In the genomic region with DNA sequence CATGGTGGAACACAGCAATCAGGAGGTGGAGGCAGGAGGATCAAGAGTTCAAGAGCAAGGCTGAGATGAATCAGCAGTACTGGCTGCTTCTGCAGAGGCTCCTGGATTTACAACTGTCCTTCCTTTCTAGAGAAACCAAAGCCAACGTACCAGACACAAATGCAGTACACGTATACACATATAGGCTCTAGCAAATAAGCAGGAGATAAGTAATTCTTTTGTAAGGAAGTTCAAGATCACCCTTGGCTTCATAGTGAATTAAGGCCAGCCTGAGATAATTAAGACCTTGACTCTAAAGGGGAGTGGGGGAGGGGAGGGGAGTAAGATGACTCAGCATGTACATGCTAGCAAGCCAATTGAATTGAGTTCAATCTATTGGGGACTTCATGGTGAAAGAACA, we compare ENCODE assay signal across 12 mouse cellular contexts. TPM values are rescaled to one million over a fixed set of nuclear protein-coding genes. Genes with fewer than 3 reads are reported as not detected.
DNase-seq lines count a peak whose midpoint lies in the region; ATAC-seq and TF ChIP-seq lines count a peak whose summit lies in the region.
"Had no signal": no experiment of that assay in that cellular context is flagged by ENCODE, and none has a peak within 500 bp of the region (broad histone marks: within the 10 kb centered on the region; RNA-seq: fewer than 3 reads in every experiment).

No protein-coding gene starts in this region.

- H3K36me3 ChIP-seq in liver, embryonic 15.5 days (replicated peaks) = peaks cover 23% of the 10 kb centered on the region

- H3K9ac ChIP-seq in liver, embryonic 15.5 days = no peak overlapping the region

- no peak overlapping the region for H3K4me3 ChIP-seq in liver, embryonic 15.5 days (replicated peaks)
- no peak overlapping the region for H3K4me3 ChIP-seq in layer of hippocampus, adult 2 months
- H3K4me3 ChIP-seq: gastrocnemius, adult 2 months had no signal

- TF ChIP-seq CTCF in layer of hippocampus, adult 2 months (conservative IDR thresholded peaks at IDR 0.05) = no peak

- no peaks in the 10 kb centered on the region for H3K27me3 ChIP-seq in liver, embryonic 15.5 days

- no peaks in the 10 kb centered on the region for H3K9me3 ChIP-seq in liver, embryonic 15.5 days (replicated peaks)

- peak; percentile 76 for ATAC-seq in liver, embryonic 15.5 days (ENCODE audit: insufficient read depth)
- ATAC-seq: hindbrain, postnatal 0 days had no signal

- DNase-seq in ES-CJ7 (ENCODE audit: low read depth, low spot score) (peak; percentile 86), MEL-GATA-1-ER (ENCODE audit: extremely low read depth, low read depth) (peak; percentile 43)
- peak; percentile 66 for DNase-seq in c-Kit-negative CD71-positive TER-119-positive erythroid progenitor cells, embryonic 14.5 days (ENCODE audit: low read depth, low spot score)
- no peak for DNase-seq in right cerebral cortex, postnatal 10 days (ENCODE audit: low spot score in 2 of 2)
- DNase-seq in spleen, postnatal 4 days (ENCODE audit: low spot score in 2 of 2) = no peak
- DNase-seq in layer of hippocampus, adult 2 months (ENCODE audit: low spot score in 2 of 2) = no peak
- DNase-seq: cerebellum, adult 8-10 months; gastrocnemius, adult 2 months; lung, postnatal 10 days; right cerebral cortex, adult 18-20 months had no signal

- H3K4me2 ChIP-seq in liver, embryonic 15.5 days = peak overlapping the region; percentile 31

- peak overlapping the region; percentile 80 for H3K27ac ChIP-seq in liver, embryonic 15.5 days (replicated peaks)
- H3K27ac ChIP-seq in layer of hippocampus, adult 2 months = no peak overlapping the region
- H3K27ac ChIP-seq: gastrocnemius, adult 2 months; hindbrain, postnatal 0 days had no signal

- H3K4me1 ChIP-seq in liver, embryonic 15.5 days (replicated peaks) = peaks cover 23% of the 10 kb centered on the region

- 27% methylated on average over 2 of the region's 2 CpGs for WGBS in liver, embryonic 15.5 days (ENCODE audit: insufficient replicate concordance)

RNA-seq across cellular contexts. Expression of a gene that starts 9.5 kb away (rescaled TPM):
- polyA plus RNA-seq in liver, embryonic 15.5 days (2015; fragmentation: Nextera tagmentation; extraction: Ambion mirVana) = 11.1 and 11.4 TPM in 2 replicates
- 10 to 100 TPM; 46.0 to 50.3 TPM for total RNA-seq in layer of hippocampus, adult 2 months (2021)

Comparison
In these comparisons a context has a peak if more than half of its experiments do, and no peak if none do; other contexts are left out.
1. DNase-seq: peak in ES-CJ7 (single experiment), MEL-GATA-1-ER (single experiment) and c-Kit-negative CD71-positive TER-119-positive erythroid progenitor cells, embryonic 14.5 days (single experiment); none in right cerebral cortex, postnatal 10 days (0 of 2), spleen, postnatal 4 days (0 of 2) and layer of hippocampus, adult 2 months (0 of 2).